Comparison of ENCODE assay signal across 27 mouse cellular contexts in the genomic region with DNA sequence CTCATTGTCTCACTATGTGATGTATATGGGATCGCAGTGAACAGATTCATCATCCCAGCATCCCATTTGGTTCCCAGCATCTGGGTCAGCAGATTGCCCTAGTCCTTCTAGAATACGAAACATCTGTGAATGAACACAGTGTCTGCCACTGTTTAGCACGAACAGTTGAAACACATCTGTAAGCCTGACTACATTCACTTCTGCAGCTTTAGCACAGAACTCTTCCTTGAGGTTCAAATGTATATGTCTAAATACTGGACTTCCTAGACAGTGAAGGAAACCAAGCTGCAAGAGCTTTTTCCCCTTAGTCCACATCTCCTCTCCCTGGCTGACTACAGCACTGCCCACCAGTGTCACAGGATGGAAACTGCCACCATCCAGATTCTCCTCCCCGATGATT.
"Had no signal": no experiment of that assay in that cellular context is flagged by ENCODE, and none has a peak within 500 bp of the region (broad histone marks: within the 10 kb centered on the region; RNA-seq: fewer than 3 reads in every experiment).

No protein-coding gene starts in this region.

- DNase-seq: cerebellum, adult 18-20 months; cerebellum, adult 2 months; cerebellum, adult 8-10 months; cerebellum, adult 9-10 months; cerebellum, adult 9-11 months; cerebellum, postnatal 10 days; cerebellum, postnatal 14 days; cerebellum, postnatal 25 days; cerebellum, postnatal 36 days; embryo, embryonic 11 days; forebrain, postnatal 0 days; gastrocnemius, adult 2 months; gastrocnemius, postnatal 10 days; gastrocnemius, postnatal 14 days; gastrocnemius, postnatal 25 days; gastrocnemius, postnatal 36 days had no signal

- ATAC-seq: forebrain, embryonic 13.5 days; forebrain, embryonic 14.5 days; forebrain, embryonic 15.5 days; forebrain, embryonic 16.5 days; forebrain, postnatal 0 days had no signal

- H3K4me2 ChIP-seq: embryonic facial prominence, embryonic 12.5 days; embryonic facial prominence, embryonic 13.5 days; embryonic facial prominence, embryonic 15.5 days; forebrain, embryonic 12.5 days; forebrain, embryonic 13.5 days; forebrain, embryonic 15.5 days had no signal

- H3K36me3 ChIP-seq: embryonic facial prominence, embryonic 10.5 days; embryonic facial prominence, embryonic 12.5 days; embryonic facial prominence, embryonic 13.5 days; embryonic facial prominence, embryonic 15.5 days; forebrain, embryonic 10.5 days; forebrain, embryonic 12.5 days; forebrain, embryonic 15.5 days had no signal

- H3K4me3 ChIP-seq: embryonic facial prominence, embryonic 10.5 days; embryonic facial prominence, embryonic 12.5 days; embryonic facial prominence, embryonic 13.5 days; embryonic facial prominence, embryonic 15.5 days; erythroblast, embryonic 14.5 days; forebrain, embryonic 10.5 days; forebrain, embryonic 12.5 days; forebrain, embryonic 13.5 days; forebrain, embryonic 15.5 days; gastrocnemius, adult 2 months had no signal

- H3K9ac ChIP-seq: embryonic facial prominence, embryonic 12.5 days; embryonic facial prominence, embryonic 13.5 days; embryonic facial prominence, embryonic 15.5 days; forebrain, embryonic 12.5 days; forebrain, embryonic 13.5 days; forebrain, embryonic 15.5 days; forebrain, postnatal 0 days had no signal

- H3K9me3 ChIP-seq: embryonic facial prominence, embryonic 10.5 days; embryonic facial prominence, embryonic 12.5 days; embryonic facial prominence, embryonic 13.5 days; embryonic facial prominence, embryonic 15.5 days; forebrain, embryonic 10.5 days; forebrain, embryonic 12.5 days; forebrain, embryonic 13.5 days; forebrain, embryonic 15.5 days had no signal

- H3K4me1 ChIP-seq: embryonic facial prominence, embryonic 12.5 days; embryonic facial prominence, embryonic 15.5 days had no signal

- H3K27ac ChIP-seq: embryonic facial prominence, embryonic 10.5 days; embryonic facial prominence, embryonic 12.5 days; embryonic facial prominence, embryonic 13.5 days; embryonic facial prominence, embryonic 15.5 days; forebrain, embryonic 10.5 days; forebrain, embryonic 12.5 days; forebrain, embryonic 13.5 days; forebrain, embryonic 15.5 days; gastrocnemius, adult 2 months had no signal

- H3K27me3 ChIP-seq: embryonic facial prominence, embryonic 12.5 days; forebrain, embryonic 15.5 days had no signal
